Comparison of ENCODE assay signal across 24 mouse cellular contexts in the genomic region with DNA sequence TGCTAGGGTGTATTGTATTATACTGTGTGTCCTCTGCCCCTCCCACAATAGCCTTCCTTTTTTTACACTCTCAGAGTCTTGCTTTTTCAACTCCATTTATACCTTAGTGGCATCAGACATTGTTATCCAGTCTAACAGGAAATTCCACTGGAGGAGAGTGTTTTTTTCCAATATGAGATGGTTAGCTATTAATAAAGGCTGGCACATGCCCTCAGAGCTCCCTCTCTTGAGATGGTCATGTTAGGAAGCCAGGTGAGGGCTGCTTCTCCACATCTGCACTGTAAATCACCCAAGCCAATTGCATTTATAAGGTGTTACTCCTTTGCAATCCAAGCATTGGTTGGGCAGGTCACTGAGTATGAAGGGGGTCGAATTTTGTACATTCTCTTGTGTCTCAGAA.
DNase-seq lines count a peak whose midpoint lies in the region; ATAC-seq and TF ChIP-seq lines count a peak whose summit lies in the region.
"Had no signal": no experiment of that assay in that cellular context is flagged by ENCODE, and none has a peak within 500 bp of the region (broad histone marks: within the 10 kb centered on the region; RNA-seq: fewer than 3 reads in every experiment).

No protein-coding gene starts in this region.

- peaks cover 43% of the 10 kb centered on the region for H3K4me1 ChIP-seq in kidney, embryonic 15.5 days
- peaks cover 22% of the 10 kb centered on the region for H3K4me1 ChIP-seq in lung, embryonic 14.5 days (ENCODE audit: insufficient read depth)

- no peaks in the 10 kb centered on the region for H3K9me3 ChIP-seq in kidney, embryonic 15.5 days (replicated peaks)
- no peaks in the 10 kb centered on the region for H3K9me3 ChIP-seq in lung, embryonic 14.5 days (ENCODE audit: low read depth, low read length)
- H3K9me3 ChIP-seq: embryonic facial prominence, embryonic 15.5 days; forebrain, embryonic 10.5 days; G1E; heart, embryonic 13.5 days had no signal

- H3K27ac ChIP-seq in kidney, embryonic 15.5 days: peak overlapping the region; percentile 19; the same call in 1 of the 2 replicates
- H3K27ac ChIP-seq in lung, embryonic 14.5 days (ENCODE audit: low read depth): peak overlapping the region; percentile 37; the same call in 1 of the 2 replicates
- H3K27ac ChIP-seq: embryonic facial prominence, embryonic 15.5 days; forebrain, embryonic 10.5 days; gastrocnemius, adult 2 months; heart, embryonic 13.5 days had no signal

- no peak overlapping the region for H3K4me2 ChIP-seq in kidney, embryonic 15.5 days
- H3K4me2 ChIP-seq in lung, embryonic 14.5 days: no peak overlapping the region
- H3K4me2 ChIP-seq: embryonic facial prominence, embryonic 15.5 days; heart, embryonic 13.5 days had no signal

- peak; percentile 71 for DNase-seq in heart, adult 11 months
- no peak for DNase-seq in heart, postnatal 36 days
- DNase-seq in kidney, postnatal 4 days: no peak
- DNase-seq in lung, embryonic 14.5 days: no peak
- DNase-seq in lung, postnatal 10 days: no peak
- DNase-seq in lung, postnatal 36 days: peak; percentile 20
- no peak for DNase-seq in lung, postnatal 14 days
- DNase-seq: adrenal gland, postnatal 10 days; B cell, adult 2 months; cerebellum, adult 11 months; cerebellum, adult 8-10 months; cerebellum, postnatal 14 days; embryo, embryonic 11 days; gastrocnemius, adult 2 months; gastrocnemius, postnatal 25 days; heart, postnatal 4 days had no signal

- ATAC-seq in kidney, embryonic 15.5 days (replicated peaks; ENCODE audit: low FRiP score): no peak
- no peak; the same call in 1 of the 2 replicates for ATAC-seq in lung, embryonic 14.5 days (ENCODE audit: insufficient read depth)
- ATAC-seq: CD4-positive, CD25-positive, alpha-beta regulatory T cell, adult 4 months; forebrain, embryonic 14.5 days had no signal

- WGBS in kidney, embryonic 15.5 days: 40% methylated on average over 1 of the region's 1 CpGs
- 61% methylated on average over 1 of the region's 1 CpGs for WGBS in lung, embryonic 14.5 days

- TF ChIP-seq CTCF in lung, embryonic 14.5 days (IDR thresholded peaks at IDR 0.05; ENCODE audit: low read depth): no peak

- no peaks in the 10 kb centered on the region for H3K36me3 ChIP-seq in kidney, embryonic 15.5 days
- H3K36me3 ChIP-seq in lung, embryonic 14.5 days (ENCODE audit: insufficient read depth): no peaks in the 10 kb centered on the region
- H3K36me3 ChIP-seq: embryonic facial prominence, embryonic 15.5 days; forebrain, embryonic 10.5 days; G1E; heart, embryonic 13.5 days had no signal

- intact Hi-C loops in heart, postnatal 36 days (cut with DNase I): no loop called here

- H3K4me3 ChIP-seq in kidney, embryonic 15.5 days (replicated peaks): no peak overlapping the region
- no peak overlapping the region for H3K4me3 ChIP-seq in lung, embryonic 14.5 days (ENCODE audit: low read depth, low read length)
- H3K4me3 ChIP-seq: embryonic facial prominence, embryonic 15.5 days; erythroblast, embryonic 14.5 days; forebrain, embryonic 10.5 days; gastrocnemius, adult 2 months; heart, embryonic 13.5 days had no signal

- no peak overlapping the region for H3K9ac ChIP-seq in kidney, embryonic 15.5 days
- no peak overlapping the region for H3K9ac ChIP-seq in lung, embryonic 14.5 days
- H3K9ac ChIP-seq: embryonic facial prominence, embryonic 15.5 days; heart, embryonic 13.5 days had no signal

- H3K27me3 ChIP-seq in kidney, embryonic 15.5 days: no peaks in the 10 kb centered on the region
- H3K27me3 ChIP-seq in lung, embryonic 14.5 days (ENCODE audit: insufficient read depth, low read length): no peaks in the 10 kb centered on the region

Comparison
In these comparisons a context has a peak if more than half of its experiments do, and no peak if none do; other contexts are left out.
1. DNase-seq: peak in heart, adult 11 months (single experiment) and lung, postnatal 36 days (single experiment); none in heart, postnatal 36 days (0 of 2), kidney, postnatal 4 days (0 of 2), lung, embryonic 14.5 days (single experiment), lung, postnatal 10 days (single experiment) and lung, postnatal 14 days (single experiment).